Mouse (Mus musculus): ENCODE results near the gene Dact3.

Dact3 gene

GRCm38 (mm10) chr7:16891641-16892351, 16.7 kb downstream of the Dact3 start, which contains the start of gene Gng8:
Gene Gng8, plus strand, starts transcription at chr7:16891786.
- in situ Hi-C loops (cut with MseI, MboI), result no loop called here

- in situ Hi-C loops (cut with MseI, MboI), result no loop called here
Measured at GRCm38 (mm10) chr7:16892352-16892730, 17.2 kb downstream of the Dact3 start.

- in situ Hi-C loops (cut with MseI, MboI), result no loop called here
Measured at GRCm38 (mm10) chr7:16893612-16894011, 18.5 kb downstream of the Dact3 start.

GRCm38 (mm10) chr7:16894279-16894678, 19.2 kb downstream of the Dact3 start:
- in situ Hi-C loops (cut with MseI, MboI), result no loop called here

GRCm38 (mm10) chr7:16895000-16895399, 19.9 kb downstream of the Dact3 start:
- in situ Hi-C loops (cut with MseI, MboI), result no loop called here

GRCm38 (mm10) chr7:16895511-16895910, 20.4 kb downstream of the Dact3 start:
- in situ Hi-C loops (cut with MseI, MboI), result no loop called here

GRCm38 (mm10) chr7:16900526-16900925, 25.4 kb downstream of the Dact3 start:
- in situ Hi-C loops (cut with MseI, MboI), result no loop called here

GRCm38 (mm10) chr7:16903439-16903955, 28.4 kb downstream of the Dact3 start:
- in situ Hi-C loops (cut with MseI, MboI), result no loop called here

GRCm38 (mm10) chr7:16904120-16904675, 29.1 kb downstream of the Dact3 start:
- in situ Hi-C loops (cut with MseI, MboI), result no loop called here

- in situ Hi-C loops (cut with MseI, MboI), result no loop called here
Measured at GRCm38 (mm10) chr7:16905491-16906021, 30.4 kb downstream of the Dact3 start.

GRCm38 (mm10) chr7:16906281-16906680, 31.2 kb downstream of the Dact3 start, which contains the start of gene Ptgir:
Gene Ptgir, plus strand, starts transcription at chr7:16906490.
- in situ Hi-C loops (cut with MseI, MboI), result no loop called here

GRCm38 (mm10) chr7:16906889-16907559, 31.9 kb downstream of the Dact3 start:
- in situ Hi-C loops (cut with MseI, MboI), result no loop called here

- in situ Hi-C loops (cut with MseI, MboI), result no loop called here
Measured at GRCm38 (mm10) chr7:16907842-16908241, 32.7 kb downstream of the Dact3 start.

GRCm38 (mm10) chr7:16908367-16908766, 33.2 kb downstream of the Dact3 start:
- in situ Hi-C loops (cut with MseI, MboI), result no loop called here

GRCm38 (mm10) chr7:16908859-16909258, 33.7 kb downstream of the Dact3 start:
- in situ Hi-C loops (cut with MseI, MboI), result no loop called here

- in situ Hi-C loops (cut with MseI, MboI), result no loop called here
Measured at GRCm38 (mm10) chr7:16909909-16910308, 34.8 kb downstream of the Dact3 start.

- in situ Hi-C loops (cut with MseI, MboI), result no loop called here
Measured at GRCm38 (mm10) chr7:16911904-16912303, 36.8 kb downstream of the Dact3 start.

- in situ Hi-C loops (cut with MseI, MboI), result no loop called here
Measured at GRCm38 (mm10) chr7:16912360-16912759, 37.2 kb downstream of the Dact3 start.

- in situ Hi-C loops (cut with MseI, MboI), result no loop called here
Measured at GRCm38 (mm10) chr7:16913806-16914452, 38.8 kb downstream of the Dact3 start.

- in situ Hi-C loops (cut with MseI, MboI), result no loop called here
Measured at GRCm38 (mm10) chr7:16914453-16915343, 39.6 kb downstream of the Dact3 start.
